Mouse (Mus musculus) thymus, adult 2 months (tissue): ENCODE results near the gene Gm10273.

ENCODE experiments used
- CTCF ChIP-seq: fragments of 200-500 bp; IDR thresholded peaks from 2 replicates; pipeline ENCODE4 v1.5.1; 2012; ENCODE audit warnings: mild to moderate bottlenecking, control low read depth, low read length, moderate library complexity, borderline replicate concordance; ENCODE audit not compliant: control insufficient read depth, poor library complexity, insufficient read depth; ENCODE audit errors: extremely low read depth
- POLR2A ChIP-seq: fragments of 200-500 bp; IDR thresholded peaks from 2 replicates; pipeline ENCODE4 v1.6.1; 2012; ENCODE audit warnings: mild to moderate bottlenecking, low read length, control low read depth, moderate library complexity; ENCODE audit not compliant: control insufficient read depth, poor library complexity, insufficient read depth; ENCODE audit errors: extremely low read depth

GRCm38 (mm10) chr10:59367206-59367605, 28.2 kb upstream of the Gm10273 start:
- TF ChIP-seq CTCF (no peak), POLR2A (no peak)
